Mouse (Mus musculus): ENCODE measurements around the gene Rgs6. TPM values are rescaled to one million over a fixed set of nuclear protein-coding genes. Genes with fewer than 3 reads are reported as not detected.

Gene Rgs6
- polyA plus RNA-seq, 1 experiment: 0.14 TPM

DNA sequence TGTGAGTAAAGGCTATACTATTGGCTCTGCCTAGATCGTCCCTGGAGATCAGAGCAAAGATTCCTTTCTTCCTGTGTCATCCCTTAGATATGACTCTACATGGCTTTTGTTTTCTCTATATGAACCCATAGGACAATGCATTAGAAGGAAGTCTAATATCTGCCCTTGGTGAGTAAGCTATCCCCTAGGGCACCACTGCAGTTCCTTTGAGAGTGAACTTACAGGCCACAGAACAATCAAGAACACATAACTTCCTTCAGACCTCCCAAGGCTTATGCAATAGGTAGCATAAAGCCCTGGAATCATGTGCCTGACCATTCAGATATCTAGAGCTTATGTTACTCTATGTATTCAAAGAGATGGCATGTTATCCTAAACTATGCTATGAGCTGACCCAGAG lies 347.7 kb downstream of the Rgs6 start:
- Histone ChIP-seq H3K36me3 (ENCODE audit: control insufficient read depth, insufficient read depth, low read length) (no peaks in the 10 kb centered on the region), H3K27me3 (ENCODE audit: control insufficient read depth, insufficient read depth, low read length) (no peaks in the 10 kb centered on the region), H3K4me1 (ENCODE audit: control insufficient read depth, insufficient read depth, insufficient read length) (no peaks in the 10 kb centered on the region), H3K27ac (ENCODE audit: insufficient read depth, low read length) (no peak overlapping the region), H3K4me3 (ENCODE audit: extremely low read depth, insufficient read depth, insufficient read length) (no peak overlapping the region)
- TF ChIP-seq POLR2A (IDR thresholded peaks at IDR 0.05; ENCODE audit: low read depth, low read length) (no peak), CTCF (IDR thresholded peaks at IDR 0.05; ENCODE audit: extremely low read depth, insufficient read depth, insufficient read length, insufficient replicate concordance) (no peak)
- WGBS: 93% methylated on average over 1 of the region's 1 CpGs
- no peak for DNase-seq (ENCODE audit: low read depth in 1 of 2, low spot score in 2 of 2)

DNA sequence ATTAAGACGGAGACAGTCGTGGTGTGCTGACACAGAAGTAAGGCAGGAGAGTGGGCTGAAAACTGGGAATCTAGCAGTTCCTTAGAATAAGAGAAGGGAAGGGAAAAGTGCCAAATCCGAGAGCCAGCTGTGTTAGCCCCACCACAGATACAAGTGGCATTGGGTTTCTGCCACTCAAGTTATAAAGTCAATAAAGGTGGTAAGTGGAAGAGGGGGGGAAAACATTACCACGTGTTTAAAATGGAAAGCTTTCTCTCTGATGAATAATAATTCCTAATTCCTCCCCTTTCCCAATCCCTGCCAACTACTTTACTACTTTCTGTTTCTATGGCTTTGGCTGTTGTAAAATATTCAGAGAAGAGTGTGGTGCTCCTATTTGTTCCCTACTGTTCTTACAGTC lies 352.4 kb downstream of the Rgs6 start:
- no peak for TF ChIP-seq POLR2A (IDR thresholded peaks at IDR 0.05; ENCODE audit: low read depth, low read length)
- no peak for TF ChIP-seq CTCF (IDR thresholded peaks at IDR 0.05; ENCODE audit: extremely low read depth, insufficient read depth, insufficient read length, insufficient replicate concordance)
- DNase-seq (ENCODE audit: low read depth in 1 of 2, low spot score in 2 of 2): no peak
- H3K27ac ChIP-seq (ENCODE audit: insufficient read depth, low read length): no peak overlapping the region
- no peak overlapping the region for H3K4me3 ChIP-seq (ENCODE audit: extremely low read depth, insufficient read depth, insufficient read length)
- 76% methylated on average over 4 of the region's 4 CpGs for WGBS
- no peaks in the 10 kb centered on the region for H3K4me1 ChIP-seq (ENCODE audit: control insufficient read depth, insufficient read depth, insufficient read length)
- H3K27me3 ChIP-seq (ENCODE audit: control insufficient read depth, insufficient read depth, low read length): no peaks in the 10 kb centered on the region
- no peaks in the 10 kb centered on the region for H3K36me3 ChIP-seq (ENCODE audit: control insufficient read depth, insufficient read depth, low read length)

DNA sequence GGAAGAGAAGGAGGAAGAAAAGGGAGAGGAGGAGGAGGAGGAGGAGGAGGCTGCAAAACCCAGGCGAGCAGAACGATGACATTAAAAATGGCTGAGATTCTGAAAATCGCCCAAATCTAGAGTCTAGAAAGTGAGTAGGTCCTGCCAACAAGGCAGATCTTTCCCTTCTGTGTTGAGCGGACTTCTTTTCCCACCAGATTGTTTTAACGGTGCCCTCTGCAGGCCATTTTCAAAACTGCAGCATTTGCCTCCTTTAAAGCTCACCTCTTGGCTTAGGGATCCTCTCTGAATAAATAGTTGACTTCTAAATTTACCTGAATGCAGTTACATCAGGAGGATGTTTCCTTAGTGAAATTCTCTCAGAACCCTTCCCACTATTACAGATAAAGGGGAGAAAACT lies 358.4 kb downstream of the Rgs6 start:
- Histone ChIP-seq H3K4me3 (ENCODE audit: extremely low read depth, insufficient read depth, insufficient read length) (no peak overlapping the region), H3K36me3 (ENCODE audit: control insufficient read depth, insufficient read depth, low read length) (no peaks in the 10 kb centered on the region), H3K27me3 (ENCODE audit: control insufficient read depth, insufficient read depth, low read length) (no peaks in the 10 kb centered on the region), H3K4me1 (ENCODE audit: control insufficient read depth, insufficient read depth, insufficient read length) (no peaks in the 10 kb centered on the region), H3K27ac (ENCODE audit: insufficient read depth, low read length) (no peak overlapping the region)
- 15% methylated on average over 5 of the region's 5 CpGs for WGBS
- DNase-seq (ENCODE audit: low read depth in 1 of 2, low spot score in 2 of 2): peak in 1 of 2 experiments; percentile 28
- TF ChIP-seq POLR2A (IDR thresholded peaks at IDR 0.05; ENCODE audit: low read depth, low read length) (no peak), CTCF (IDR thresholded peaks at IDR 0.05; ENCODE audit: extremely low read depth, insufficient read depth, insufficient read length, insufficient replicate concordance) (peak; percentile 24; the same call in 1 of the 2 replicates)

DNA sequence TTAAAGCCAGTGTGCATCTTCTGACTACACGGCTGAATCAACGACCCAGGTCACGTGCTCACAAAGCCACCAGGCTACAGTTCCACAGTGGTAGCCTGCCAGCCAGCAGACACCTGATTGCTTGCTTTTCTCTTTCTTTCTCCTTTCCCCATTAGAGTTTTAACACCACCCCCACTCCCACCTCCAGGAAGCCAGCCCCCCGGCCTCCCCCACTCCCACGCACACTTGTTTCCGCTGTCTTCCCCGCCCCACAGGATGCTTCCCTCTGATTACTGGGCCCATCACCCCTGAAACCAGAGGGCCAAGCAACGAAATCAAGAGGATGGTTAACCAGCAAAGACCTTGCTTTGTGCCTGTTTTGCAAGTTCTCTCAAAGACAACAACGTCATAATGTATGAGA lies 373.0 kb downstream of the Rgs6 start:
- no peak for DNase-seq (ENCODE audit: low read depth in 1 of 2, low spot score in 2 of 2)
- Histone ChIP-seq H3K4me1 (ENCODE audit: control insufficient read depth, insufficient read depth, insufficient read length) (no peaks in the 10 kb centered on the region), H3K27me3 (ENCODE audit: control insufficient read depth, insufficient read depth, low read length) (no peaks in the 10 kb centered on the region), H3K27ac (ENCODE audit: insufficient read depth, low read length) (no peak overlapping the region), H3K36me3 (ENCODE audit: control insufficient read depth, insufficient read depth, low read length) (no peaks in the 10 kb centered on the region), H3K4me3 (ENCODE audit: extremely low read depth, insufficient read depth, insufficient read length) (no peak overlapping the region)
- no peak for TF ChIP-seq CTCF (IDR thresholded peaks at IDR 0.05; ENCODE audit: extremely low read depth, insufficient read depth, insufficient read length, insufficient replicate concordance)
- TF ChIP-seq POLR2A (IDR thresholded peaks at IDR 0.05; ENCODE audit: low read depth, low read length): no peak
- 73% methylated on average over 9 of the region's 9 CpGs for whole genome bisulfite sequencing

DNA sequence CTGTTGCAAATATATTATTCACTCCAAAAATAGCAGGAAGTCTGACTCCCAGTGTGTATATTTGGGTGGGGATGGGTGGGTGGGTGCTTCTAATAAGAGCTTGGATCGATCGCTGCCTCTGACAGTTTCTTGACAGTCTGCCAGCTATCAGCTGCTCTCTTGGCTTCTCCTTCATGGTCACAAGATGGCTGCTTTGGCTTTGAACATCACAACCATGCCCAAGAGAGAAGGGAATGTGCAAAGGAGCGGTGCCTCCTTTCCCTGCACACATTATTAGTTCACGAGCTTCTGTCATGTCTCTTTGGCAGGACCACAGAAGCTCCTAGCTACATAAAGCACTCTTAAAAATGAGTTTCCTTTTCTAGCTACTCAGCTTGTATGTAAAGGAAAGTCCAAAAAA lies 373.8 kb downstream of the Rgs6 start:
- Histone ChIP-seq H3K4me3 (ENCODE audit: extremely low read depth, insufficient read depth, insufficient read length) (no peak overlapping the region), H3K27me3 (ENCODE audit: control insufficient read depth, insufficient read depth, low read length) (no peaks in the 10 kb centered on the region), H3K4me1 (ENCODE audit: control insufficient read depth, insufficient read depth, insufficient read length) (no peaks in the 10 kb centered on the region), H3K36me3 (ENCODE audit: control insufficient read depth, insufficient read depth, low read length) (no peaks in the 10 kb centered on the region), H3K27ac (ENCODE audit: insufficient read depth, low read length) (no peak overlapping the region)
- TF ChIP-seq POLR2A (IDR thresholded peaks at IDR 0.05; ENCODE audit: low read depth, low read length) (no peak), CTCF (IDR thresholded peaks at IDR 0.05; ENCODE audit: extremely low read depth, insufficient read depth, insufficient read length, insufficient replicate concordance) (no peak)
- WGBS: 86% methylated on average over 4 of the region's 4 CpGs
- no peak for DNase-seq (ENCODE audit: low read depth in 1 of 2, low spot score in 2 of 2)

DNA sequence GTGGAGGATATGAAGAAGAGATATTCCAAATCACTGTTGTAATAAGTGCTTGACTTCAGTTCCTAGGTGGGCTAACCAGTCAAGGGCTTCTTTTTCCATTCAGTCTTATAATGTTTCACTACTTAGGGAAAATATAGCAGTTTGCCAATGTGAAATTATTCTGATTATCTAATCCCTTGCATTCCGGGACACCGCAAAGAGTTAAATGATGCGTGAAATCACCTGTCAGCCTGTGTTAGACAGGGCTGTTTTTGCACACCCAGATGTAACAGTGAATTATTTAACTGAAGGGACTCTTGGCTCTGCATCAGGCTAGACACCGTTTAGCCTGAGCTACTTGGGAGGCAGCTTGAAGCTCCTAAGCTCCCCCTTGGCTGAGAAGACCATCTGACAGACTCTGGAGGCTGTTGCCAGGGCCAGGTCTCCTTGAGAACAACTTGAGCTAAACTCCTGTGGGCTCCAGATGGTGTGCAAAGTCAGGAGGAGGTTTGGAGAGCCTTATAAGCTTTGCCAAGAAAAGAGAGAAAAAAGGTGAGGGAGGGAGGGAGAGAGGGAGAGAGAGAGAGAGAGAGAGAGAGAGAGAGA lies 382.5 kb downstream of the Rgs6 start:
- no peaks in the 10 kb centered on the region for H3K36me3 ChIP-seq (ENCODE audit: control insufficient read depth, insufficient read depth, low read length)
- H3K27me3 ChIP-seq (ENCODE audit: control insufficient read depth, insufficient read depth, low read length): no peaks in the 10 kb centered on the region
- DNase-seq (ENCODE audit: low read depth in 1 of 2, low spot score in 2 of 2): no peak
- no peak overlapping the region for H3K27ac ChIP-seq (ENCODE audit: insufficient read depth, low read length)
- 94% methylated on average over 4 of the region's 4 CpGs for WGBS
- no peaks in the 10 kb centered on the region for H3K4me1 ChIP-seq (ENCODE audit: control insufficient read depth, insufficient read depth, insufficient read length)
- no peak overlapping the region for H3K4me3 ChIP-seq (ENCODE audit: extremely low read depth, insufficient read depth, insufficient read length)
- TF ChIP-seq CTCF (IDR thresholded peaks at IDR 0.05; ENCODE audit: extremely low read depth, insufficient read depth, insufficient read length, insufficient replicate concordance) (no peak), POLR2A (IDR thresholded peaks at IDR 0.05; ENCODE audit: low read depth, low read length) (no peak)

DNA sequence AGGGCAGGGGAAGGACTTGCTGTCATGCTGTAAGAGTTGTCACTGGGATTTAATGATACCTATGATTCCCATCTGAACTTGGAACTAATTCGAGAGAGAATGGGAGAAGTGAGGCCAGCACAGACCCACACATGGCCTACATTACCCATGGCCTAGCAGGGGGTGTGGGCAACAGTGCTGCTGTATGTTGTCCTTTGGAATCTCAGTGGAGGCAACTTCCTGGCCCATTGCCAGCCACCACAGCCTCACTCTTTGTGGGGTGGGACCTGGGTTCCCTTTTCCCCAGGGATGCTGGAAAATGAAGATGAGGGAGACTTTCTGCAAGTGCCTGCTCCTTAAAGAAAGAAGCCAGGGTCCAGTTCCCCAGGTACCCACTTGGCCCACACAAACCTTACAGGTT lies 383.1 kb downstream of the Rgs6 start:
- Histone ChIP-seq H3K27ac (ENCODE audit: insufficient read depth, low read length) (no peak overlapping the region), H3K4me3 (ENCODE audit: extremely low read depth, insufficient read depth, insufficient read length) (no peak overlapping the region), H3K36me3 (ENCODE audit: control insufficient read depth, insufficient read depth, low read length) (no peaks in the 10 kb centered on the region), H3K4me1 (ENCODE audit: control insufficient read depth, insufficient read depth, insufficient read length) (no peaks in the 10 kb centered on the region), H3K27me3 (ENCODE audit: control insufficient read depth, insufficient read depth, low read length) (no peaks in the 10 kb centered on the region)
- TF ChIP-seq CTCF (IDR thresholded peaks at IDR 0.05; ENCODE audit: extremely low read depth, insufficient read depth, insufficient read length, insufficient replicate concordance): no peak
- TF ChIP-seq POLR2A (IDR thresholded peaks at IDR 0.05; ENCODE audit: low read depth, low read length): no peak
- 70% methylated on average over 1 of the region's 1 CpGs for WGBS
- DNase-seq (ENCODE audit: low read depth in 1 of 2, low spot score in 2 of 2): no peak

Measured in spleen, adult 2 months (tissue).